Mouse (Mus musculus) adrenal gland, postnatal 4 days (tissue): ENCODE measurements around the gene Gm49405. TPM values are rescaled to one million over a fixed set of nuclear protein-coding genes. Genes with fewer than 3 reads are reported as not detected.
A peak's percentile ranks its signal among the peaks of the same experiment; 100 is the strongest.
"Not testable (repeated sequence)": the region's sequence is repeated elsewhere in the genome, so short reads cannot be mapped to it uniquely, and the experiment has no call there.

Source experiments
- DNase-seq, 2 experiments: peaks; one replicate each; pipeline ENCODE4 v3.0.0; 2021 to 2022; ENCODE audit warnings: low spot score in 2 of 2, mixed read lengths in 2 of 2
- long read RNA-seq, 2 experiments: library from polyadenylated mRNA; stranded (forward); transcript quantifications; one replicate each; pipeline ENCODE4 v2.0.0; 2021
- total RNA-seq, 2 experiments: library from RNA; stranded (reverse); gene quantifications; 2 replicates each; pipeline ENCODE4 v1.2.3; 2021

Gm49405 gene
- 1 to 10 TPM; 1.7 to 1.8 TPM for total RNA-seq
- long read RNA-seq, experiment 1, result 0 reads
- long read RNA-seq, experiment 2, result 0 reads

DNA sequence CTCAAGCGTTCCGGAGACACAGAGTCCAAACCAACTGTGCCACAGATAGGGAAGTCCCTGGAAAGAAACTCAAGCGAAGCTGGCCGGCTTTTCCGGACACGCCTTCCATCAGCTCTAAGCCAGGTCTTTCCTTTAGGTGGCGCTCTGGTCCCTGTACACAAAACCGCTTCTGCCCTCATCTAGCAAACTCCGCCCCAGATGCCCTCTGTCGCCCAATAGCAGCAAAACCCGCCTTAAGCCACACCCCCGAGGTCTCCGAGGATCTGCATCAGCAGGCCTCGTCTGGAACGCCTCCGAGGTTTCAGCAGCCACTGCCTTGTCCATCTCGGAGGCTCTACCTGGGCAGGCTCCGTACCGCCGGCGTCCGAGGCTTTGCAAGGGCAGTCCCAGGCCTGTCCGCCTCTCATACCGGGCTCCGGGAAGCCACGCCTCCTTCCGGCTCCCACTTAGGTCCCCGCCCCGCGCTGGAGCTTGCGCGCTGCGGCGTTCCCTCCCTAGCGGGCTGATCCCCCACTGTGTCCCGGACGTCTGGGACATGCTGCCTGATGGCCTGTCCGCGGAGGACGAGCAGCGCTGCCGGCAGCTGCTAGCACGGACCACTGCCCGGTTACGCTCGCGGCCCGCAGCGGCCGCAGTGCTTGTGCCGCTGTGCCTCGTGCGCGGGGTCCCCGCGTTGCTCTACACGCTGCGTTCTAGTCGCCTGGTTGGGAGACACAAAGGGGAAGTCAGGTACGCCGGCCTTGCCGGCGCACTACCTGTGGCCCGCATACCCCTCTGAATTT, at the start of gene Gm49405, which contains the start of gene Nudt8:
Gene Gm49405 (plus strand): TSS at position 508 of the 782 bp plus-strand sequence.
Gene Nudt8 (plus strand): TSS at position 462 of the 782 bp plus-strand sequence.
- peak; percentile 71 to 92 for DNase-seq

DNA sequence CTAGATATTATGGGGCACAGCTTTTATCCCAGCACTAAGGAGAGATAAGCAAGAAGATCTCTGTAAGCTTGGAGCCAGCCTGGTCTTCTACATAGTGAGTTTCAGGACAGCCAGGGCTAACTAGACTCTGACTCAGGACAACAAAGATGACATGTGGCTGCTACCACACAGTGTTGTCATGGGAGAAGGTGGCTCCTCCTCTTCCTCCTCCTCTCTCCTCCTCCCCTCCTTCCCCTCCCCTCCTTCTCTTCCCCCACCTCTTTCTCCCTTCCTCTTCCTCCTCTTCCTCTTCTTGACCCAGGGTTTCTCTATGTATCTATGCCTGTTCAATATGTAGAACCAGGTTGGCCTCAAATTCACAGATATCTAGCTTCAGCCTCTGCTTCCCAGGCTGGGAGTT, 49.0 kb upstream of the Gm49405 start:
- no peak for DNase-seq

DNA sequence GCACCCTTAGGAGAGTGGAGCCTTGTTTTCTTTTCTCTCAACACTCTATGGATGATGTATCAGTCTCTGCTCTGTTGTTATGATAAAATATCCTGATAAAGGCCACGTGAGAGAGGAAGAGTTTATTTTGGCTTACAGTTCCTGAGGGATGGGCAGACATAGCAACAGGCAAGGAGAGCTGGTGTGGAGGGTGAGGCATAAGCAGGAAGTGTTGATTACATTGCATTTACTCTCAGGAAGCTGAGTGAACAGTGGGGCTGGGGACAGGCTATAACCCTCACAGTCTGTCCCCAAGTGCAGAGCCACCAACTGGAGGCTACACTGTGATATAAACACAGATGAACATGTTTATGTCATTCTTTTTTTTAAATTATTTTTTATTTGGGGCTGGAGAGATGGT, 48.3 kb upstream of the Gm49405 start:
- no peak for DNase-seq

DNA sequence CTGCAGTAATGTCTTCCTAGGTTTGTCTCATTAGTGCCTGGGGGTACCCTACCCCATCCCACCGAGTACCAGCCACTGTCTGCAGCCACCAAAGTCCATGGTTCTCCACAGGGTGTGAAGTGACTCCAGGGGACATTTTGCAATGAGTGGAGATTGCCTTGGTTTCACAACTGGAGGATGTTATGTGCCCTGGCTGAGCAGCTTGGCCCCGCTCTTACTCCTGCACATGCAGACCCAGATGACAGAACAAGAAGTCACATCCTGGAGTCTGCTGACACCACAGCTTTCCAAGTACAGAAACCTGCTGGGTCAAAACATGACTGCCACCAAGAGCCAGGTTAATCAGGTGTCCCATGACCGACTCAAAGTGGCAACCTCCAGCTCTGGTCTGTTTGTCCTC, 45.4 kb upstream of the Gm49405 start:
- DNase-seq, result no peak

DNA sequence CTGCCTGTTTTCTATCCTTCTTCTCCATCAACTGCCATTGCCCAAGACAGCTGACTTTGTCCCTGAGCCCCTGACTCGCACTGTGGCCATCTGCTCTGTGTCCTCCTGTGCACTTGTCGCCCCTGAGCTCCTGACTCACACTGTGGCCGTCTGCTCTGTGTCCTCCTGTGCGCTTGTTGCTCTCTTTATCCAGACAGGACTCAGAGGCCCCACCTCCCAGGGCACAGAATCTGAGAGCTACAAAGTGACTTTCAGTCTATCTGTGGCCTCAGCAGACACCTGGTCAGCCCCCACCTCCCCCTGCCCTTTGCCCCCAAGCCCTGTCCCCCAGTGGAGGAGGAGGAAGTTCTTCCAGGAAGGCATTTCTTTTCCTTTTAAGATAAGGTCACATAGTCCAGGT, 44.6 kb upstream of the Gm49405 start:
- no peak for DNase-seq

DNA sequence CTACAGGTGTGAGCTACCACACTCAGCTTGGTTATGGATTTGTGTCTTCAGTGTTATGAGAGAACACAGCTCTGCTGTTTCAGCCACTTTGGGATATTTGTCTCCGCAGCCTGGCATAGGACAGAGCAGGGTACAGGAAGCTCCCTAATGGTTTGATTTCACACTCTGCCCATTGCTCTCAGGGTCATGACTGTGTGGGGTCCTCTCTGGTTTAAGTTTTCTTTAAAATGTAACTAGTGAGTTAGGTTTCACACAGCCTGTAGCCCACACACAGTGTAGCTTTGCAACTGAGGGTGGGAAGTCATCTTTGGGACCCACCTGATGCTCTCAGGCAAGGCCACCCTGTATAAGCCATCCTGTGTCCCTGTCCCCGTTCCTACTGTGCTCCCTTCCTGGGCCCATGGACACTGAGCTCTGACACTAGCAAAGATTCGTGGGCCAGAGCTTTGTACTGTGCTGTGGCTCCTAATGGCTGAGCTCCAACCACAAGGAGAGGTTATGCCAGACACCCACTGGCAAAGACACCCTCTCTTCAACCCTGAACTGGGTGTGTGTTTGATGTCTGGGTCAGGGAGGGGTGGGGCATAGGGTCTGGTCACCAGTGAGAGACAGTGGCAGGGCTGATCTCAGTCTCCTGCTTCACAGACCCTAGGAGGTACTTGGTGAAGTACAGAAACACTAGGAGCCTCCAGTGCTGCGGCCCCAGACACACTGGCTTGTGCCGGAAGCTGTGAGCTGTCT, 43.0 kb upstream of the Gm49405 start:
- DNase-seq, result not testable (repeated sequence)

DNA sequence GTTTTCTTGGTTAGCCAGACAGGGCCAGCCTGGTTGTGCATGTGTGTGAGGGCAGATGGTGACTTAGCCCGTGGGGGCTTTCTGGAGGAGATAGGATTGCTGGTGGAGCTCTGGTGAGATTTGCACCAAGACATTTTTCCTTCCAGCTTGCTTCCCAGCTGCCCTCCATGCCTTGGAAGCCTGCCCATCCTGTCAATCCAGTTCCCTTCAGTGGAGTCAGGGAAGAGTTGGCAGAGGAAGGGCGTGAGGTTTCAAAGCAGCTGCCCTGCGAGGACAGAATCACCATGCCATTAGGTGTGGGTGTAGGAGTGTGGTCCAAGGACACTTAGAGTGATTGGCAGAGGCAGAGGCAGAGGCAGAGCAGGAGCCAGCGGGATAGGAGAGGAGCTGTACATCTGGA, 42.0 kb upstream of the Gm49405 start, which contains the start of gene Aldh3b3:
Gene Aldh3b3 (plus strand): TSS at position 176 of the 400 bp plus-strand sequence.
- no peak for DNase-seq

DNA sequence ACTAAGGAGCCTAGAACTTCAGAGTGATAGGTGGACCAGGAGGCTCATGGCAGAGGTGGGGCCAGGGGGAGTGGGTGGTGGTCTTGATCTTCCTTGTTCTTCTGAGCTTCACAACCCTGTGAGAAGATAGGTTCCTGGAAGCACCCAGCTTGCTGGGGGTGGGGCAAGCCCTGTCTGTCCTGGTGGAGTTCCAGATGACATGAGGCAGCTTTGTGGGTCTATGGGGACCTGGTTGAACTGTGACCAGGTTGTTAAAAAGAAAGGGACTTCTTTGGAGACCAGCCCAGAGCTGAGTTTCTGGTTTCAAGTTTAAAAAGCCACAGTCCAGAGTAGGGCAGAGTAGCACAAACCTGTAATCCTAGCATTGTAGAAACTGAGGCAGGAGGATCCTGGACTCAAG, 41.4 kb upstream of the Gm49405 start:
- DNase-seq, result no peak

DNA sequence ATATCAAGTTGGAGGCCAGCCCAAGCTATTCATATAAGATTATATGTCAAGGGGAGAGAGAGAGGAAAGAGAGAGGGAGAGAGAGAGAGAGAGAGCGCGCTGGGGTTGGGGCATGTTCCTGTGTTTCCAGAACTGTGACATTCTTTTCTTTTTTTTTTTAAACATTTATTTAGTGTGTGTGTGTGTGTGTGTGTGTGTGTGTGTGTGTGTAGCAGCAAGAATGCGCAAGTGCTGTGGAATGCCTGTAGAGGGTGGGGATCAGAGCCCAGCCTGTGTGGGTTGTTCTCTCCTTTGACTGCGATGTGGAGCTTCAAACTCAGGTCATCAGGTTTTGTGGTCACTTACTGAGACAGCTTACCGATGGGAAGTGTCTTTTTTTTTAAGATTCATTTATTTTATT, 40.2 kb upstream of the Gm49405 start:
- DNase-seq, result no peak

DNA sequence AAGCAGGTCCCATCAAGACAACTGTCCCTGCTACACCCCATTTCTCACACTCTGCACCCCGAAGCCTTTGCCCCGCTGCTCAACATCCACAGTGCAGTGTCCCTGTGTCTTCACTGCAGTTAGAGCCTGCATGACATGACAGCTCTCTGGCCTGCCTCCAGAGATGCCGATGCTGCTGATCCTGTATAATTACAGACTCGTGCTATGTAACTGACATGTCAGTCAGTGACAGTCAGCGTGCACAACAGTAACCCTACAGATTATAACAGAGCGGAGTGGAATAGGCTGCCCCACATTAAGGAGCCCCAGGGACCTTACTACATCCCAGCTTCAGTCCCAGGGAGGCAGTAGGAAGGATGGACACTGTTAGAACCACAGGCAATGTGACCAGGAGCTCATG, 38.6 kb upstream of the Gm49405 start:
- DNase-seq, result not testable (repeated sequence)

DNA sequence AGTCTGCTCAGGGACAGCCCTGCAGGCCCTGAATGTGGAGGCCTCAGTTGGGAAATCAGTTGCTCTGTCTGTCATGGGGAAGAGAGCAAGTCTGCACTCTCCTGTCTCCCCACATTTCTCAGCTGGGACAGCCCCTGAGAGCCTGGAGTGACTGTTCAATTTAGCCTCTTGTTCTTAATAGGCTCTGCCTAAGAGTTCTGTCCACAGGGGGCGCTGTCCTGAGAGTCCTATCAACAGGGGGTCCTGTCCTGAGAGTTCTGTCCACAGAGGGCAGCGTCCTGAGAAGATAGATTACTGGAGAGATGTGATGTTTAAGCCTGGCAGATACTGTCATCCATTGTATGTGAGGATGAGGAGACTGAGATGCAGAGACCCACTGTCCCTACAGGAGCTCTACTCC, 38.0 kb upstream of the Gm49405 start:
- DNase-seq, result no peak

DNA sequence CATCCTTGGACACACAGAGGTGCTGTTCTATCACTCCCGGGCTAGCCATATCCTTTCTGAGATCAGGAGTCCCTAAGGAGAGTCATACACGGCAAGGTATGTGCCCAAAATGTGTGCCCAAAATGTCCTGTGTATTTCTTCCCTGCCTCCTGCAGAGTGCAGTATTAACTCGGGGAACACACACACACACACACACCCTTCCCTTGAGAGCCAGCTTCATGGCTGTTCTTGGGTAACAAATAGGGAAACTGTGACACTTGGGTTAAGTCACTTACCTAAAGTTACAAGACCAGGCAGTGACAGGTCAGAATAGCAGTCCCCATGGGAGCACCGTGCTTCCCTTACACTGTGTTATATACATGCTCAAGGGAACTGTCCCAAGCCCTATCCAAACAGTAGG, 36.4 kb upstream of the Gm49405 start:
- no peak for DNase-seq

DNA sequence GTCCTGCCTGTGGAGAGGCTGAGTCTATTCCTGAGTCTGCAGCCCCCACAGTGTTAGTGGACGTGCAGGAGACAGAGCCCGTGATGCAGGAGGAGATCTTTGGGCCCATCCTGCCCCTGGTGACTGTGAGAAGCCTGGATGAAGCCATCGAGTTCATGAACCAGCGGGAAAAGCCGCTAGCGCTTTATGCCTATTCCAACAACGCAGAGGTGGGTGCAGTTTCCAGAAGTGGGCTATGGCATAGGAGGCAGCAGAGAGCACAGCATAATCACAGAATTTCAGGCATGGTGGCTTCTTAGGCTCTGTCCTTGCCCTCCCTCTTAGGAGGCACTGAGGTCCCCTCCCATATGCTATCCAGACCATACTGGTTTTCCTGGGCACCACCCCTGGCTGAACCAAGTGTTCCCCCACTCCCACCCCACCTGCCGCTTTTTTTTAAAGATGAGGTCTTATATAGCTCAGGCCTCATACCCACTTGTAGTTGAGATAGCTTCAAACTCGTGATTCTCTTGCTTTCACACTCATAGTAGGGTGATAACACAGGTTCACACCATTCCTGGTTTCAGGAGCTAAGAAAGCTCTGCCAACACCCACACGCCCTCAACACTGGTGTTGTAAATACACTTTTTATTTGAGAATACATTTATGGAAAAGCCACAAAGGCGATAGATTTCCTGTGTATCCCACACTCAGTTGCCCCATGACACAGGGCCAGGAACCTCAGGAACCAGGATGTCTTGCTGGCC, 33.9 kb upstream of the Gm49405 start:
- no peak for DNase-seq

DNA sequence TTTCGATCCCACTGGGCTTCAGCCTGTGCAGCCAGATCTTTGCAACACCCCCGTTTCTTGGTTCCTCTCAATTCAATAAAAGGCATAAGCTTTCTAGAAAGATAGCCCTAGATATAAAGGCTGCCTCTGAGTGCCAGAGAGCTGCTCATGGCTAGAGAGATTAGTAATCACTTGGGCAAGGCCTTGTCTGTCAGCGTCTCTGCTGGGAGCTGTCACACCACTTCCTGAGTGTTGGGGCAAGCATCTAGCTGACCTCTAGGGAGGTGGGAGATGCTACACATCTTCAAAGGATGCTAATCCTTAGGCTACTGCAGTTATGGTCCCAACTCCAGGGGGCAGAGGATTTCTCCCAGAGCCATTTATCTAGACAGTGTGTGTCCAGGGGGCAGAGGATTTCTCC, 33.2 kb upstream of the Gm49405 start:
- no peak for DNase-seq

DNA sequence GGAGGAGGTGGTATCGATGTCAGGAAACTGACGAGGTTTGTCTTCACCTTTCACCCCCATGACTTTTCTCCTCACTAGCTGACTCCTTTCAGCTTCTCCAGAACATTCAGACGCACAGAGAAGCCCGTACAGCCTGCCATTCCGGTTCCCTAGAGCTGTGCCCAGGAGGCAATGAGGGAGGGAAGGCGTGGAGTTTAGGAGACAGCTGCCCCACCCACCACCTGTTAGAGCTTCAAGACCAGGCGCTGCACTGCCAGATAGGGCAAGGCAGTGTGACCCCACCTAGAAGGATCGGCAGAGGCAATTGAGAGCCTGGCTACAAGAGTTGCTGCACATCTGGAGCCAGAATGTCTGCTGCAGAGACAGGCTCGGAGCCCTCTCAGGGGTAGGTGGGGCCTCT, 28.2 kb upstream of the Gm49405 start, which contains the start of gene Aldh3b2:
Gene Aldh3b2 (plus strand): TSS at position 100 of the 400 bp plus-strand sequence.
- DNase-seq, result no peak

DNA sequence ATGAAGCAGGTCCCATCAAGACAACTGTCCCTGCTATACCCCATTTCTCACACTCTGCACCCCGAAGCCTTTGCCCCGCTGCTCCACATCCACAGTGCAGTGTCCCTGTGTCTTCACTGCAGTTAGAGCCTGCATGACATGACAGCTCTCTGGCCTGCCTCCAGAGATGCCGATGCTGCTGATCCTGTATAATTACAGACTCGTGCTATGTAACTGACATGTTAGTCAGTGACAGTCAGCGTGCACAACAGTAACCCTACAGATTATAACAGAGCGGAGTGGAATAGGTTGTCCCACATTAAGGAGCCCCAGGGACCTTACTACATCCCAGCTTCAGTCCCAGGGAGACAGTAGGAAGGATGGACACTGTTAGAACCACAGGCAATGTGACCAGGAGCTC, 25.8 kb upstream of the Gm49405 start:
- not testable (repeated sequence) for DNase-seq

DNA sequence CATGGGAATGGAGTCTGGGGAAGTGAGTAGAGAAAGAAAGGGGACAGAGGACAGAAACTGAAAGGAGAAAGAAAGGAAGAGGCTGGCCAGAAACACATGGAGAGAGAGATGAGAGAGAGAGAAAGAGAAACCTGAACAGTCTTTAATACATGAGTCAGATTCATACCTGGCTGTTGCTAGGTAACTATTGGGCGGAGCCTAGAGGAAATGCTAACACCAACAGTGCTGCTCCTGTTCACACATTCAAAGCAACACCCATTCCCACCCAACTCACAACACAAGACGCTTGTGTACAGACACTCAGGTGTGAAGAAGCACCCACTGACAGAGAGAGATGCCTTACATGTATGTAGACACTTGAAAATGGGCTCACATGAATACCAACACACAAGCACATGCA, 24.6 kb upstream of the Gm49405 start:
- no peak for DNase-seq

DNA sequence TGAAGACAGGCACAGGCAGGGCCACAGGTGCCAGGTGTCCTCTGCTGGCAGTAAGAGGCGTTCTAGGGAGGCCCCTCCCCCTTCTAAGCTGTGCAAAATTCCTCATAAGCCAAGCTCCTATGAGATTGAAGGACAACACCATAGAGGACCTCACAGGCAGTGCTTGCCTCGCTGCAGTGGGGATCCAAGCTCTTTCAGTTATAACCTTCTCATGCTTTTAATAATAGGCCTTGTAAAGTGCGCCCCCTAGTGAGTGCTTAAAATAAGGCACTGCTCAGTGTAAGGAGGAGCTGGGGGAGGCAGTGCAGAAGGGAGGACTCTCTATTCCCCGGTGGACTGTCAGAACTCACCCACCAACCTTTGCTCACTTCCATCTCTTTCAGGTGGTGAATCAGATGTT, 20.1 kb upstream of the Gm49405 start:
- peak in 1 of 2 experiments; percentile 68 for DNase-seq

DNA sequence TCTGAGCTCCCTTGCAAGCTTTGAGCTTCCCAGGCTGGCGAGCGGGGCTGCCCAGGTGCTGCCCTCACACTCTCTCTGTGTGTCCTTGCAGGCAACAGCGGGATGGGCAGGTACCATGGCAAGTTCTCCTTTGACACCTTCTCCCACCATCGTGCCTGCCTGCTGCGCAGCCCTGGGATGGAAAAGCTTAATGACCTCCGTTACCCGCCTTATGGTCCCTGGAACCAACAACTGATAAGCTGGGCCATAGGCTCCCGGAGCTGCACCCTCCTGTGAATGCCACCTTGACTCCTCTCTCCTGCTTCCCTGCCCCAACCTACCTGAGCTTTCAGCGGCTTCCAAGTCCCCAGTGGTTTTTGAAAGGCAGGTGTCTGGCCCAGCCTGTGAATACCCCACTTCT, 19.5 kb upstream of the Gm49405 start:
- no peak for DNase-seq

DNA sequence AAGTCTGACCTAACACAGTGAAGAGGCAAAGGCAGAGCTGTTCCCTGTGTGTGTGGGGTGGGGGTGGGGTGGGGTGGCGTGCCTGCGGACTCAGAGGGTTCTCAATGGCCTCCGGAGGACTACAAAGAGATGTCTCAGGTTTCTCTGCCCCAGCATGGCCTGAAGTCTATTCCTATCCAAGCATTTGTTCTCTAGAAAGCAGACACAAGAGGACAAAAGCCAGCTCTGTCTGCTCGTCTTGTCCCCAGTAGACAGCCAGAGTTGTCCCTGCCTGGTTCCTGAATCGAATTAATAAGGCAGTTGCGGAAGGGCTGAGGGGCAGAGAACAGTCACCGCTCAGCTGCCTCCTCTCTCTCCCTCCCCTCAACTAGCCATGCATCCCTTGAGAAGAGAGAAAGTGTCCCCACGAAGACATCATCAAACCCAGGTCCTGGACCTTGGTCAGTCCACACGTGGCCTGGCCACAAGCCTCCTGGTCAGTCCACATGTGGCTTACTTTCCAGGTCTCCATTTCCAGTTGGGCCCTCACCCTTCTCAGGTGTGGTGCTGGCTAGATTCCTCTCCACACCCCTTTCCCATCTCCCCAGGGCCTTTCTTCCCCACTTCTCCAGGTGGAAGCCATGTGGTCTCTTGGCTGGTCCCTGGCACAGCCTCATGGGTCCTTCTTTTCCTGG, 16.8 kb upstream of the Gm49405 start:
- DNase-seq, result no peak

DNA sequence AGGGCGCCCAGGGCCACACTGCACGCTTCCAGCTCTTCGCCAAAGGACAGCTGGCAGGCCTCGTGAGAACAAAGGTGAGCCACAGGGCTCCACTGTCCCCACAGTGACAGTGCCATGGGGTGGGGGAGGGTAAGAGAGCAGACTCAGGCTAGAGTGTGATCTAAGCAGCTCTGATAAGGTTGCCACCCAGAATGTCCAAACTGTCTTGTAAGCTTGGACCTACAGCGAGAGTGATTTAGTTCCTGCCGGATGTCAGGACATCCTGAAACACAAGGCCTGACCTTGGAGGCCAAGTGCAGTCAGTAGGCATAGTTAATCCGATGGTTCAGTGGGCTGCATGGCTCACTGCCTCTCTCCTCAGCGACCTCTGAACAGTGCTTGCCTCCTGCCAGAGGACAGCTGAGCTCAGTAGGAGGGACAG, 15.2 kb upstream of the Gm49405 start:
- DNase-seq, result peak in 1 of 2 experiments; percentile 50
